Mouse (Mus musculus): ENCODE data around the gene Gpr139. TPM values are rescaled to one million over a fixed set of nuclear protein-coding genes. Genes with fewer than 3 reads are reported as not detected.

Gene Gpr139
- total RNA-seq (2012; rRNA removed) (not detected in 2 replicates), polyA plus RNA-seq (2012; ENCODE audit: insufficient read depth in 1 of 2, insufficient read length in 2 of 2, low read depth in 1 of 2, low replicate concordance in 2 of 2, missing spikeins in 1 of 2) (not detected)

GRCm38 (mm10) chr7:119184341-119185143, at the start of gene Gpr139:
Gene Gpr139, minus strand, starts transcription at chr7:119184603.
- no peaks in the 10 kb centered on the region for H3K36me3 ChIP-seq (ENCODE audit: control insufficient read depth in 1 of 2, insufficient read depth in 2 of 2, low read length in 2 of 2)
- H3K4me1 ChIP-seq (ENCODE audit: control insufficient read depth in 1 of 2, insufficient read depth in 2 of 2, low read length in 2 of 2) = no peaks in the 10 kb centered on the region
- TF ChIP-seq TAL1 (IDR thresholded peaks at IDR 0.05; ENCODE audit: low read length) = no peak
- TF ChIP-seq BHLHE40 (IDR thresholded peaks at IDR 0.05; ENCODE audit: borderline replicate concordance, low read depth, low read length) = no peak
- TF ChIP-seq E2F4 (IDR thresholded peaks at IDR 0.05; ENCODE audit: borderline replicate concordance, low read depth, low read length) = no peak
- no peak for TF ChIP-seq MAX (IDR thresholded peaks at IDR 0.05; ENCODE audit: low read length)
- no peak for TF ChIP-seq USF1 (IDR thresholded peaks at IDR 0.05; ENCODE audit: low read depth, low read length)
- TF ChIP-seq POLR2AphosphoS5 (IDR thresholded peaks at IDR 0.05; ENCODE audit: borderline replicate concordance, low read depth, low read length) = no peak
- no peak for TF ChIP-seq HCFC1 (IDR thresholded peaks at IDR 0.05; ENCODE audit: low read depth, low read length)
- no peak for TF ChIP-seq TBP (IDR thresholded peaks at IDR 0.05; ENCODE audit: low read depth, low read length)
- no peak for TF ChIP-seq ZMIZ1 (IDR thresholded peaks at IDR 0.05; ENCODE audit: low read depth, low read length)
- no peak for TF ChIP-seq MYC (IDR thresholded peaks at IDR 0.05; ENCODE audit: low read depth, low read length)
- TF ChIP-seq EP300 (IDR thresholded peaks at IDR 0.05; ENCODE audit: low read depth in 1 of 2, low read length in 2 of 2) = no peak
- no peak for TF ChIP-seq USF2 (IDR thresholded peaks at IDR 0.05; ENCODE audit: borderline replicate concordance in 1 of 2, insufficient read depth in 1 of 2, low read depth in 1 of 2, low read length in 2 of 2)
- TF ChIP-seq ELF1 (IDR thresholded peaks at IDR 0.05; ENCODE audit: low read depth, low read length) = no peak
- no peak for TF ChIP-seq RCOR1 (IDR thresholded peaks at IDR 0.05; ENCODE audit: low read depth, low read length)
- TF ChIP-seq MAFK (IDR thresholded peaks at IDR 0.05; ENCODE audit: borderline replicate concordance, low read depth, low read length) = no peak
- TF ChIP-seq GABPA (IDR thresholded peaks at IDR 0.05; ENCODE audit: low read depth, low read length) = no peak
- no peak for TF ChIP-seq GATA1 (IDR thresholded peaks at IDR 0.05; ENCODE audit: low read depth, low read length)
- no peak for TF ChIP-seq MEF2A (IDR thresholded peaks at IDR 0.05; ENCODE audit: extremely low read depth, insufficient replicate concordance, low read depth, low read length, poor library complexity, severe bottlenecking)
- TF ChIP-seq ZKSCAN1 (IDR thresholded peaks at IDR 0.05; ENCODE audit: low read depth, low read length) = no peak
- H3K9ac ChIP-seq (ENCODE audit: control insufficient read depth, low read depth, low read length, poor library complexity, severe bottlenecking) = no peak within 1 kb of the TSS
- no peak for DNase-seq (ENCODE audit: low read depth, low spot score)
- H3K27me3 ChIP-seq (ENCODE audit: control insufficient read depth in 1 of 2, insufficient read depth in 2 of 2, low read length in 2 of 2) = no peaks in the 10 kb centered on the region
- H3K79me2 ChIP-seq (ENCODE audit: control insufficient read depth, insufficient read depth, low read length, poor library complexity) = no peaks in the 10 kb centered on the region
- no peak within 1 kb of the TSS for H3K4me3 ChIP-seq (ENCODE audit: control insufficient read depth in 1 of 2, insufficient read depth in 1 of 2, low read depth in 2 of 2, low read length in 2 of 2)
- no peak within 1 kb of the TSS for H3K27ac ChIP-seq (ENCODE audit: control insufficient read depth, low read depth, low read length)
- no peaks in the 10 kb centered on the region for H3K9me3 ChIP-seq (replicated peaks; ENCODE audit: insufficient read depth, low read length)

Measured in MEL (cell line).